Mouse (Mus musculus): ENCODE results near the gene Cyp2s1. TPM values are rescaled to one million over a fixed set of nuclear protein-coding genes. Genes with fewer than 3 reads are reported as not detected.
A peak's percentile ranks its signal among the peaks of the same experiment; 100 is the strongest.

The Cyp2s1 gene
- polyA plus RNA-seq, 1 experiment, result 2.8 TPM

GRCm38 (mm10) chr7:25825043-25825442 lies 8.3 kb upstream of the Cyp2s1 start:
- H3K9ac ChIP-seq (ENCODE audit: low read depth, poor library complexity, severe bottlenecking), result peak overlapping the region; percentile 37; the same call in 1 of the 2 replicates
- H3K27ac ChIP-seq (ENCODE audit: insufficient read depth, low read length), result no peak overlapping the region
- no peaks in the 10 kb centered on the region for H3K9me3 ChIP-seq (replicated peaks; ENCODE audit: control insufficient read depth, insufficient read depth, low read length, poor library complexity, severe bottlenecking)
- no peaks in the 10 kb centered on the region for H3K27me3 ChIP-seq (ENCODE audit: control insufficient read depth, insufficient read depth, low read length, poor library complexity, severe bottlenecking)
- TF ChIP-seq POLR2A (IDR thresholded peaks at IDR 0.05; ENCODE audit: insufficient read depth, low read length) (no peak), CTCF (IDR thresholded peaks at IDR 0.05; ENCODE audit: low read depth, low read length) (no peak), EP300 (IDR thresholded peaks at IDR 0.05; ENCODE audit: insufficient read depth, low read depth, low read length) (no peak)
- no peaks in the 10 kb centered on the region for H3K4me1 ChIP-seq (ENCODE audit: control insufficient read depth, insufficient read depth, low read length)
- no peaks in the 10 kb centered on the region for H3K36me3 ChIP-seq (ENCODE audit: control insufficient read depth, insufficient read depth, low read length, poor library complexity, severe bottlenecking)
- H3K4me3 ChIP-seq (ENCODE audit: low read depth, low read length), result no peak overlapping the region

GRCm38 (mm10) chr7:25815571-25815970 lies 1.1 kb downstream of the Cyp2s1 start:
- Histone ChIP-seq H3K9me3 (replicated peaks; ENCODE audit: control insufficient read depth, insufficient read depth, low read length, poor library complexity, severe bottlenecking) (no peaks in the 10 kb centered on the region), H3K9ac (ENCODE audit: low read depth, poor library complexity, severe bottlenecking) (no peak overlapping the region), H3K4me1 (ENCODE audit: control insufficient read depth, insufficient read depth, low read length) (no peaks in the 10 kb centered on the region), H3K27ac (ENCODE audit: insufficient read depth, low read length) (no peak overlapping the region), H3K36me3 (ENCODE audit: control insufficient read depth, insufficient read depth, low read length, poor library complexity, severe bottlenecking) (no peaks in the 10 kb centered on the region), H3K27me3 (ENCODE audit: control insufficient read depth, insufficient read depth, low read length, poor library complexity, severe bottlenecking) (no peaks in the 10 kb centered on the region), H3K4me3 (ENCODE audit: low read depth, low read length) (peak overlapping the region; percentile 49)
- TF ChIP-seq CTCF (IDR thresholded peaks at IDR 0.05; ENCODE audit: low read depth, low read length), result no peak
- no peak for TF ChIP-seq EP300 (IDR thresholded peaks at IDR 0.05; ENCODE audit: insufficient read depth, low read depth, low read length)
- no peak for TF ChIP-seq POLR2A (IDR thresholded peaks at IDR 0.05; ENCODE audit: insufficient read depth, low read length)

- no peaks in the 10 kb centered on the region for H3K27me3 ChIP-seq (ENCODE audit: control insufficient read depth, insufficient read depth, low read length, poor library complexity, severe bottlenecking)
- no peaks in the 10 kb centered on the region for H3K36me3 ChIP-seq (ENCODE audit: control insufficient read depth, insufficient read depth, low read length, poor library complexity, severe bottlenecking)
- H3K4me1 ChIP-seq (ENCODE audit: control insufficient read depth, insufficient read depth, low read length), result no peaks in the 10 kb centered on the region
- TF ChIP-seq EP300 (IDR thresholded peaks at IDR 0.05; ENCODE audit: insufficient read depth, low read depth, low read length) (no peak), POLR2A (IDR thresholded peaks at IDR 0.05; ENCODE audit: insufficient read depth, low read length) (no peak), CTCF (IDR thresholded peaks at IDR 0.05; ENCODE audit: low read depth, low read length) (no peak)
- no peaks in the 10 kb centered on the region for H3K9me3 ChIP-seq (replicated peaks; ENCODE audit: control insufficient read depth, insufficient read depth, low read length, poor library complexity, severe bottlenecking)
- H3K27ac ChIP-seq (ENCODE audit: insufficient read depth, low read length), result no peak overlapping the region
- H3K9ac ChIP-seq (ENCODE audit: low read depth, poor library complexity, severe bottlenecking), result no peak overlapping the region
- H3K4me3 ChIP-seq (ENCODE audit: low read depth, low read length), result no peak overlapping the region
Observed at GRCm38 (mm10) chr7:25814711-25815110, 2.0 kb downstream of the Cyp2s1 start.

GRCm38 (mm10) chr7:25812195-25812594 lies 4.5 kb downstream of the Cyp2s1 start:
- H3K9me3 ChIP-seq (replicated peaks; ENCODE audit: control insufficient read depth, insufficient read depth, low read length, poor library complexity, severe bottlenecking), result no peaks in the 10 kb centered on the region
- no peaks in the 10 kb centered on the region for H3K4me1 ChIP-seq (ENCODE audit: control insufficient read depth, insufficient read depth, low read length)
- no peaks in the 10 kb centered on the region for H3K36me3 ChIP-seq (ENCODE audit: control insufficient read depth, insufficient read depth, low read length, poor library complexity, severe bottlenecking)
- no peak overlapping the region for H3K27ac ChIP-seq (ENCODE audit: insufficient read depth, low read length)
- no peaks in the 10 kb centered on the region for H3K27me3 ChIP-seq (ENCODE audit: control insufficient read depth, insufficient read depth, low read length, poor library complexity, severe bottlenecking)
- no peak overlapping the region for H3K4me3 ChIP-seq (ENCODE audit: low read depth, low read length)
- TF ChIP-seq CTCF (IDR thresholded peaks at IDR 0.05; ENCODE audit: low read depth, low read length) (no peak), POLR2A (IDR thresholded peaks at IDR 0.05; ENCODE audit: insufficient read depth, low read length) (no peak), EP300 (IDR thresholded peaks at IDR 0.05; ENCODE audit: insufficient read depth, low read depth, low read length) (no peak)
- no peak overlapping the region for H3K9ac ChIP-seq (ENCODE audit: low read depth, poor library complexity, severe bottlenecking)

GRCm38 (mm10) chr7:25811716-25812115 lies 5.0 kb downstream of the Cyp2s1 start:
- H3K4me1 ChIP-seq (ENCODE audit: control insufficient read depth, insufficient read depth, low read length), result no peaks in the 10 kb centered on the region
- no peak overlapping the region for H3K27ac ChIP-seq (ENCODE audit: insufficient read depth, low read length)
- no peaks in the 10 kb centered on the region for H3K27me3 ChIP-seq (ENCODE audit: control insufficient read depth, insufficient read depth, low read length, poor library complexity, severe bottlenecking)
- H3K4me3 ChIP-seq (ENCODE audit: low read depth, low read length), result no peak overlapping the region
- TF ChIP-seq POLR2A (IDR thresholded peaks at IDR 0.05; ENCODE audit: insufficient read depth, low read length), result no peak
- no peak for TF ChIP-seq EP300 (IDR thresholded peaks at IDR 0.05; ENCODE audit: insufficient read depth, low read depth, low read length)
- no peak for TF ChIP-seq CTCF (IDR thresholded peaks at IDR 0.05; ENCODE audit: low read depth, low read length)
- no peaks in the 10 kb centered on the region for H3K9me3 ChIP-seq (replicated peaks; ENCODE audit: control insufficient read depth, insufficient read depth, low read length, poor library complexity, severe bottlenecking)
- no peaks in the 10 kb centered on the region for H3K36me3 ChIP-seq (ENCODE audit: control insufficient read depth, insufficient read depth, low read length, poor library complexity, severe bottlenecking)
- H3K9ac ChIP-seq (ENCODE audit: low read depth, poor library complexity, severe bottlenecking), result no peak overlapping the region

- no peaks in the 10 kb centered on the region for H3K27me3 ChIP-seq (ENCODE audit: control insufficient read depth, insufficient read depth, low read length, poor library complexity, severe bottlenecking)
- no peak overlapping the region for H3K27ac ChIP-seq (ENCODE audit: insufficient read depth, low read length)
- H3K9me3 ChIP-seq (replicated peaks; ENCODE audit: control insufficient read depth, insufficient read depth, low read length, poor library complexity, severe bottlenecking), result no peaks in the 10 kb centered on the region
- TF ChIP-seq CTCF (IDR thresholded peaks at IDR 0.05; ENCODE audit: low read depth, low read length) (peak; percentile 47), POLR2A (IDR thresholded peaks at IDR 0.05; ENCODE audit: insufficient read depth, low read length) (no peak), EP300 (IDR thresholded peaks at IDR 0.05; ENCODE audit: insufficient read depth, low read depth, low read length) (no peak)
- no peaks in the 10 kb centered on the region for H3K36me3 ChIP-seq (ENCODE audit: control insufficient read depth, insufficient read depth, low read length, poor library complexity, severe bottlenecking)
- H3K4me3 ChIP-seq (ENCODE audit: low read depth, low read length), result peak overlapping the region; percentile 2; the same call in 1 of the 2 replicates
- H3K4me1 ChIP-seq (ENCODE audit: control insufficient read depth, insufficient read depth, low read length), result peaks cover 2% of the 10 kb centered on the region
- 0 out of 2 replicates have a peak overlapping the region, but pooled peaks have one; percentile 4 for H3K9ac ChIP-seq (ENCODE audit: low read depth, poor library complexity, severe bottlenecking)
Observed at GRCm38 (mm10) chr7:25805631-25806343, 10.9 kb downstream of the Cyp2s1 start.
